Mouse (Mus musculus): ENCODE results near the gene Tomm6. TPM values are rescaled to one million over a fixed set of nuclear protein-coding genes. Genes with fewer than 3 reads are reported as not detected.

The Tomm6 gene
- polyA plus RNA-seq, 1 experiment from 2014 or later, result 386 TPM

Other genes with a start within 250 kb of the Tomm6 start
- 28.2 and 28.9 TPM in 2 replicates for gene Taf8, start 186.1 kb downstream of the Tomm6 start, polyA plus RNA-seq (2015; fragmentation: Nextera tagmentation; extraction: Ambion mirVana)
- gene Ccnd3, start 183.3 kb downstream of the Tomm6 start, polyA plus RNA-seq (2015; fragmentation: Nextera tagmentation; extraction: Ambion mirVana), result 499 and 569 TPM in 2 replicates
- gene Bysl, start 76.9 kb downstream of the Tomm6 start, polyA plus RNA-seq (2015; fragmentation: Nextera tagmentation; extraction: Ambion mirVana), result 24.1 and 26.3 TPM in 2 replicates
- gene Med20, start 76.8 kb downstream of the Tomm6 start, polyA plus RNA-seq (2015; fragmentation: Nextera tagmentation; extraction: Ambion mirVana), result 48.9 and 53.2 TPM in 2 replicates
- 0.99 and 2.4 TPM in 2 replicates for gene Gm20517, start 76.8 kb downstream of the Tomm6 start, polyA plus RNA-seq (2015; fragmentation: Nextera tagmentation; extraction: Ambion mirVana)
- gene Usp49, start 57.7 kb downstream of the Tomm6 start, polyA plus RNA-seq (2015; fragmentation: Nextera tagmentation; extraction: Ambion mirVana), result 3.0 and 4.0 TPM in 2 replicates
- 4.1 and 4.4 TPM in 2 replicates for gene Frs3, start 644 bp upstream of the Tomm6 start, polyA plus RNA-seq (2015; fragmentation: Nextera tagmentation; extraction: Ambion mirVana)
- 0.13 and 0.41 TPM in 2 replicates for gene Gm21981, start 6.1 kb upstream of the Tomm6 start, polyA plus RNA-seq (2015; fragmentation: Nextera tagmentation; extraction: Ambion mirVana)
- gene Prickle4, start 6.3 kb upstream of the Tomm6 start, polyA plus RNA-seq (2015; fragmentation: Nextera tagmentation; extraction: Ambion mirVana), result 0.27 TPM in 1 of 2 replicates, not detected in the other
- gene Pgc, start 38.5 kb upstream of the Tomm6 start, polyA plus RNA-seq (2015; fragmentation: Nextera tagmentation; extraction: Ambion mirVana), result 0.10 and 0.16 TPM in 2 replicates
- 13.0 and 14.1 TPM in 2 replicates for gene Tfeb, start 48.6 kb upstream of the Tomm6 start, polyA plus RNA-seq (2015; fragmentation: Nextera tagmentation; extraction: Ambion mirVana)
- 17.5 and 18.2 TPM in 2 replicates for gene Mdfi, start 146.3 kb upstream of the Tomm6 start, polyA plus RNA-seq (2015; fragmentation: Nextera tagmentation; extraction: Ambion mirVana)
- gene Foxp4, start 236.3 kb upstream of the Tomm6 start, polyA plus RNA-seq (2015; fragmentation: Nextera tagmentation; extraction: Ambion mirVana), result 18.2 and 22.4 TPM in 2 replicates

Data from limb, embryonic 15.5 days (tissue).